Mouse (Mus musculus): ENCODE results near the gene Gstm7.

The Gstm7 gene

GRCm38 (mm10) chr3:107877747-107878736, 53.6 kb downstream of the Gstm7 start:
- DNase-seq (ENCODE audit: low read depth, low spot score): no peak

DNA sequence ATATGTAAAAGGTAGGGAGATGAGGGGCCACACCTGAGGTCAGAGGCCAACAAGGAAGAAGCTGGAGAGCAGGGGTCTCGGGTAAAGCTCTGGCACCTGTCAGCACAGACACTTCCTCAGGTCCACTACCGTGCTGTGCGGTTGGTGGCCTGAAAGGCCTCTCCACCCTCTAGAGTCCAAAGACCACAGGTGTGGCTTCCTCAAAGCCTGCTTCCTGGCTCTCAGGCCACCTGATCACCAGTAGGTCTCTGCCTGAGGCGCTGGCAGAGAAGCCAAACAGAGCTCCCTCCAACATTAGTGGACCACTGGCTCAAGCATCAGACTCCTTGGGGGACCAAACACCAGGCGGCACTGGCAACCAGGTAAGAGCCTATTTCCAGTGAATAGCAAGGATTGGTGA, 54.6 kb downstream of the Gstm7 start, which contains the start of gene Eps8l3:
Gene Eps8l3 (plus strand): TSS at position 225 of the 400 bp plus-strand sequence.
- DNase-seq (ENCODE audit: low read depth, low spot score): no peak
